Mouse (Mus musculus) megakaryocyte, embryonic 14.5 days (primary cell): ENCODE measurements at regions not wholly inside any gene's neighbourhood (a gene's known extent, or its start where the extent isn't known, plus 50 kb on each side); places are given as distances from the start of the nearest gene placed in this dataset.

Source experiments
- FLI1 ChIP-seq: IDR thresholded peaks from 2 replicates; pipeline ENCODE4 v1.6.1; 2012; ENCODE audit warnings: low read length, inconsistent platforms, mixed read lengths
- GATA1 ChIP-seq: IDR thresholded peaks from 3 replicates; pipeline ENCODE4 v1.6.1; 2012; ENCODE audit warnings: mixed read lengths, low read length, inconsistent platforms, borderline replicate concordance

GRCm38 (mm10) chr8:107658386-107658785 lies 70.1 kb upstream of the Psmd7 start:
- TF ChIP-seq FLI1 (no peak), GATA1 (no peak)
